Mouse (Mus musculus) adrenal gland, postnatal 4 days (tissue): ENCODE results near the gene H2afb1. TPM values are rescaled to one million over a fixed set of nuclear protein-coding genes. Genes with fewer than 3 reads are reported as not detected.
"Not testable (repeated sequence)": the region's sequence is repeated elsewhere in the genome, so short reads cannot be mapped to it uniquely, and the experiment has no call there.

Experiments used
- DNase-seq, 2 experiments: peaks; one replicate each; pipeline ENCODE4 v3.0.0; 2021 to 2022; ENCODE audit warnings: low spot score in 2 of 2, mixed read lengths in 2 of 2
- long read RNA-seq, 2 experiments: library from polyadenylated mRNA; stranded (forward); transcript quantifications; one replicate each; pipeline ENCODE4 v2.0.0; 2021
- total RNA-seq, 2 experiments: library from RNA; stranded (reverse); gene quantifications; 2 replicates each; pipeline ENCODE4 v1.2.3; 2021

Gene H2afb1
- not detected for total RNA-seq
- long read RNA-seq, experiment 1, result 0 reads
- long read RNA-seq, experiment 2, result 0 reads

- not testable (repeated sequence) for DNase-seq
These were observed at the start of gene H2afb1 for GRCm38 (mm10) chrX:117014457-117014856. Gene H2afb1, plus strand, starts transcription at chrX:117014757.

GRCm38 (mm10) chrX:117036085-117036484 is 21.5 kb downstream of the H2afb1 start:
- DNase-seq, result no peak
